Mouse (Mus musculus) olfactory bulb, adult 2 months (tissue): ENCODE measurements around the gene Mllt6.

ENCODE experiments used
- CTCF ChIP-seq: fragments of 200-500 bp; IDR thresholded peaks from 2 replicates; pipeline ENCODE4 v1.5.1; 2012; ENCODE audit warnings: low read depth, mild to moderate bottlenecking, low read length, moderate library complexity; ENCODE audit not compliant: insufficient read depth
- POLR2A ChIP-seq: fragments of 200-500 bp; IDR thresholded peaks from 2 replicates; pipeline ENCODE4 v1.6.1; 2012; ENCODE audit warnings: mild to moderate bottlenecking, low read depth, low read length, moderate library complexity; ENCODE audit not compliant: insufficient read depth

GRCm38 (mm10) chr11:97665431-97665830 is 2.2 kb downstream of the Mllt6 start:
- TF ChIP-seq CTCF (no peak), POLR2A (no peak)
